Mouse (Mus musculus): Measurements from ENCODE around the gene Vps8.

- TF ChIP-seq CTCF (IDR thresholded peaks at IDR 0.05; ENCODE audit: low read depth, low read length) (no peak), GATA1 (IDR thresholded peaks at IDR 0.05; ENCODE audit: borderline replicate concordance, low read length) (no peak), TAL1 (conservative IDR thresholded peaks at IDR 0.05; ENCODE audit: low read depth, low read length) (no peak), GATA2 (IDR thresholded peaks at IDR 0.05; ENCODE audit: borderline replicate concordance, low read depth, low read length) (no peak), POLR2AphosphoS5 (IDR thresholded peaks at IDR 0.05; ENCODE audit: insufficient replicate concordance, low read depth, low read length) (no peak)
Measured at GRCm38 (mm10) chr16:21390744-21391143, 32.2 kb upstream of the Vps8 start.
